Mouse (Mus musculus) lung, embryonic 15.5 days (tissue): ENCODE data around the gene Rhox2f. TPM values are rescaled to one million over a fixed set of nuclear protein-coding genes. Genes with fewer than 3 reads are reported as not detected.
"Not testable (repeated sequence)": the region's sequence is repeated elsewhere in the genome, so short reads cannot be mapped to it uniquely, and the experiment has no call there.

Experiments used
- ATAC-seq: fragments of 200-750 bp; cut with Nextera tagmentation; 2 replicates; pipeline ENCODE4 v1.8.0; 2017; ENCODE audit warnings: moderate number of reproducible peaks, borderline replicate concordance; ENCODE audit not compliant: low FRiP score, low TSS enrichment; ENCODE audit errors: extremely low read depth
- H3K27ac ChIP-seq: fragments of 300-500 bp; sonication (generic); 2 replicates; pipeline ENCODE4 v1.5.1; 2015; ENCODE audit warnings: moderate library complexity, mild to moderate bottlenecking, inconsistent platforms
- H3K27me3 ChIP-seq: fragments of 300-500 bp; sonication (generic); 2 replicates; pipeline ENCODE4 v1.6.1; 2015; ENCODE audit warnings: inconsistent platforms
- H3K36me3 ChIP-seq: fragments of 300-500 bp; sonication (generic); 2 replicates; pipeline ENCODE4 v1.6.1; 2015; ENCODE audit warnings: inconsistent platforms
- H3K4me1 ChIP-seq: fragments of 300-500 bp; sonication (generic); 2 replicates; pipeline ENCODE4 v1.6.1; 2015; ENCODE audit warnings: inconsistent platforms
- H3K4me2 ChIP-seq: fragments of 300-500 bp; sonication (generic); 2 replicates; pipeline ENCODE4 v1.6.1; 2015; ENCODE audit warnings: inconsistent platforms, mild to moderate bottlenecking, moderate library complexity
- H3K4me3 ChIP-seq: fragments of 300-500 bp; sonication (generic); 2 replicates; pipeline ENCODE4 v1.5.1; 2015; ENCODE audit warnings: mild to moderate bottlenecking, inconsistent platforms
- H3K9ac ChIP-seq: fragments of 300-500 bp; sonication (generic); 2 replicates; pipeline ENCODE4 v1.6.1; 2015; ENCODE audit warnings: inconsistent platforms
- H3K9me3 ChIP-seq: fragments of 300-500 bp; sonication (generic); 2 replicates; pipeline ENCODE4 v1.6.1; 2016; ENCODE audit warnings: inconsistent platforms
- WGBS: fragments of 180-500 bp; shearing (Covaris S2); methylation state at CpG from one replicate; pipeline ENCODE4 v1.1.7; 2015; 5-methylcytosine and 5-hydroxymethylcytosine counted together
- polyA plus RNA-seq: library from polyadenylated mRNA; unstranded; fragments of >200 nt; fragmentation: Nextera tagmentation; extraction: Ambion mirVana; gene quantifications from 2 replicates; pipeline ENCODE4 v1.2.1, GENCODE M21; 2015

Rhox2f gene
- not detected in 2 replicates for polyA plus RNA-seq

GRCm38 (mm10) chrX:37571105-37571504 lies at the start of gene Rhox2f:
Gene Rhox2f (plus strand): TSS chrX:37571405.
- H3K36me3 ChIP-seq, H3K4me2 ChIP-seq, H3K27ac ChIP-seq, H3K9ac ChIP-seq, H3K27me3 ChIP-seq, ATAC-seq, H3K4me3 ChIP-seq, H3K9me3 ChIP-seq, H3K4me1 ChIP-seq: not testable (repeated sequence)
- WGBS = 89% methylated on average over 8 of the region's 8 CpGs

GRCm38 (mm10) chrX:37530152-37530551 lies 41.1 kb upstream of the Rhox2f start, which contains the start of gene Rhox2e:
Gene Rhox2e (plus strand): TSS chrX:37530452.
- 83% methylated on average over 2 of the region's 8 CpGs for WGBS
- H3K9me3 ChIP-seq, ATAC-seq, H3K4me2 ChIP-seq, H3K27me3 ChIP-seq, H3K4me1 ChIP-seq, H3K9ac ChIP-seq, H3K27ac ChIP-seq, H3K36me3 ChIP-seq, H3K4me3 ChIP-seq: not testable (repeated sequence)

GRCm38 (mm10) chrX:37541719-37542118 lies 29.5 kb upstream of the Rhox2f start, which contains the start of gene Rhox3e:
Gene Rhox3e (plus strand): TSS chrX:37542019.
- WGBS = 60% methylated on average over 1 of the region's 4 CpGs
- H3K27me3 ChIP-seq, H3K4me2 ChIP-seq, H3K4me1 ChIP-seq, H3K27ac ChIP-seq, H3K9ac ChIP-seq, H3K9me3 ChIP-seq, H3K36me3 ChIP-seq, H3K4me3 ChIP-seq, ATAC-seq: not testable (repeated sequence)

GRCm38 (mm10) chrX:37557112-37557511 lies 14.1 kb upstream of the Rhox2f start, which contains the start of gene Rhox4e:
Gene Rhox4e (plus strand): TSS chrX:37557412.
- H3K27ac ChIP-seq, ATAC-seq: not testable (repeated sequence)
- WGBS = 99% methylated on average over 10 of the region's 18 CpGs

GRCm38 (mm10) chrX:37572638-37573037 lies 1.4 kb downstream of the Rhox2f start:
- H3K9ac ChIP-seq, H3K9me3 ChIP-seq, H3K4me2 ChIP-seq, ATAC-seq, H3K36me3 ChIP-seq, H3K4me1 ChIP-seq, H3K4me3 ChIP-seq, H3K27ac ChIP-seq, H3K27me3 ChIP-seq: not testable (repeated sequence)
- WGBS = 37% methylated on average over 2 of the region's 2 CpGs

More at GRCm38 (mm10) chrX:37557112-37557511, 14.1 kb upstream of the Rhox2f start, which contains the start of gene Rhox4e:
- H3K36me3 ChIP-seq, H3K27me3 ChIP-seq, H3K4me2 ChIP-seq, H3K9ac ChIP-seq, H3K4me3 ChIP-seq, H3K4me1 ChIP-seq, H3K9me3 ChIP-seq: not testable (repeated sequence)

- H3K27me3 ChIP-seq, H3K4me1 ChIP-seq, ATAC-seq, H3K27ac ChIP-seq, H3K4me2 ChIP-seq, H3K9ac ChIP-seq, H3K9me3 ChIP-seq, H3K4me3 ChIP-seq, H3K36me3 ChIP-seq: not testable (repeated sequence)
These were observed 9.5 kb downstream of the Rhox2f start, which contains the start of gene Rhox3f for GRCm38 (mm10) chrX:37580692-37581091. Gene Rhox3f (plus strand): TSS chrX:37580992.

GRCm38 (mm10) chrX:37607604-37608003 lies 36.4 kb downstream of the Rhox2f start, which contains the start of gene Rhox4f:
Gene Rhox4f (minus strand): TSS chrX:37607704.
- H3K27ac ChIP-seq, H3K9ac ChIP-seq, H3K4me1 ChIP-seq, H3K27me3 ChIP-seq, H3K36me3 ChIP-seq, H3K9me3 ChIP-seq, H3K4me3 ChIP-seq, H3K4me2 ChIP-seq, ATAC-seq: not testable (repeated sequence)
- WGBS = 94% methylated on average over 19 of the region's 19 CpGs

Other genes starting within 250 kb of the Rhox2f start
- gene Rhox3a2, start 191.4 kb upstream of the Rhox2f start, polyA plus RNA-seq = not detected in 2 replicates
- 0.49 TPM in 1 of 2 replicates, not detected in the other for gene Rhox4a2, start 180.6 kb upstream of the Rhox2f start, polyA plus RNA-seq
- gene Rhox2b, start 159.3 kb upstream of the Rhox2f start, polyA plus RNA-seq = not detected in 2 replicates
- gene Rhox4b, start 138.9 kb upstream of the Rhox2f start, polyA plus RNA-seq = 0.10 TPM in 1 of 2 replicates, not detected in the other
- not detected in 2 replicates for gene Rhox2c, start 117.7 kb upstream of the Rhox2f start, polyA plus RNA-seq
- not detected in 2 replicates for gene Rhox3c, start 112.8 kb upstream of the Rhox2f start, polyA plus RNA-seq
- gene Rhox4c, start 91.1 kb upstream of the Rhox2f start, polyA plus RNA-seq = not detected in 2 replicates
- gene Rhox2d, start 78.0 kb upstream of the Rhox2f start, polyA plus RNA-seq = not detected in 2 replicates
- not detected in 2 replicates for gene Rhox4d, start 57.0 kb upstream of the Rhox2f start, polyA plus RNA-seq
- not detected in 2 replicates for gene Rhox2e, start 41.0 kb upstream of the Rhox2f start, polyA plus RNA-seq
- not detected in 2 replicates for gene Rhox3e, start 29.4 kb upstream of the Rhox2f start, polyA plus RNA-seq
- gene Rhox4e, start 14.0 kb upstream of the Rhox2f start, polyA plus RNA-seq = not detected in 2 replicates
- gene Rhox3f, start 9.6 kb downstream of the Rhox2f start, polyA plus RNA-seq = not detected in 2 replicates
- gene Rhox4f, start 36.3 kb downstream of the Rhox2f start, polyA plus RNA-seq = not detected in 2 replicates
- gene Rhox3g, start 57.2 kb downstream of the Rhox2f start, polyA plus RNA-seq = not detected in 2 replicates
- gene Rhox2g, start 72.1 kb downstream of the Rhox2f start, polyA plus RNA-seq = not detected in 2 replicates
- not detected in 2 replicates for gene Rhox4g, start 79.9 kb downstream of the Rhox2f start, polyA plus RNA-seq
- gene Rhox3h, start 97.4 kb downstream of the Rhox2f start, polyA plus RNA-seq = not detected in 2 replicates
- not detected in 2 replicates for gene Rhox2h, start 101.9 kb downstream of the Rhox2f start, polyA plus RNA-seq
- gene Rhox5, start 233.4 kb downstream of the Rhox2f start, polyA plus RNA-seq = 3.2 and 3.5 TPM in 2 replicates